Mouse (Mus musculus) limb, embryonic 14.5 days (tissue): ENCODE results near the gene Pip4k2b. TPM values are rescaled to one million over a fixed set of nuclear protein-coding genes. Genes with fewer than 3 reads are reported as not detected.

Experiments used
- ATAC-seq: fragments of 200-750 bp; cut with Nextera tagmentation; 2 replicates; pipeline ENCODE4 v1.8.0; 2017; ENCODE audit warnings: low read depth, moderate number of reproducible peaks, moderate TSS enrichment; ENCODE audit not compliant: low FRiP score
- DNase-seq: peaks from one replicate; pipeline ENCODE4 v3.0.0-alpha.2; 2015; ENCODE audit warnings: low spot score
- H3K27ac ChIP-seq: fragments of 300-500 bp; sonication (generic); replicated peaks from 2 replicates; pipeline ENCODE4 v1.5.1; 2014; ENCODE audit warnings: low read depth, mild to moderate bottlenecking, low read length, moderate library complexity, mixed read lengths
- H3K27me3 ChIP-seq: fragments of 300-500 bp; sonication (generic); 2 replicates; pipeline ENCODE4 v1.6.1; 2014; ENCODE audit warnings: low read length, mixed read lengths; ENCODE audit not compliant: control insufficient read depth, insufficient read depth
- H3K36me3 ChIP-seq: fragments of 300-500 bp; sonication (generic); 2 replicates; pipeline ENCODE4 v1.6.1; 2014; ENCODE audit warnings: mild to moderate bottlenecking, low read length, moderate library complexity, mixed read lengths; ENCODE audit not compliant: control insufficient read depth, insufficient read depth
- H3K4me1 ChIP-seq: fragments of 300-500 bp; sonication (generic); 2 replicates; pipeline ENCODE4 v1.6.1; 2014; ENCODE audit warnings: antibody characterized with exemption, low read length, mixed read lengths; ENCODE audit not compliant: control insufficient read depth, insufficient read depth
- H3K4me2 ChIP-seq: fragments of 300-500 bp; sonication (generic); replicated peaks from 2 replicates; pipeline ENCODE4 v1.6.1; 2014; ENCODE audit warnings: low read depth, mild to moderate bottlenecking, low read length, moderate library complexity; ENCODE audit not compliant: severe bottlenecking
- H3K4me3 ChIP-seq: fragments of 300-500 bp; sonication (generic); replicated peaks from 2 replicates; pipeline ENCODE4 v1.5.1; 2014; ENCODE audit warnings: low read length
- H3K9ac ChIP-seq: fragments of 300-500 bp; sonication (generic); 2 replicates; pipeline ENCODE4 v1.6.1; 2014; ENCODE audit warnings: mild to moderate bottlenecking, low read depth, low read length, moderate library complexity; ENCODE audit not compliant: severe bottlenecking
- H3K9me3 ChIP-seq: fragments of 300-500 bp; sonication (generic); 2 replicates; pipeline ENCODE4 v1.6.1; 2016; ENCODE audit warnings: low read length; ENCODE audit not compliant: control insufficient read depth
- POLR2A ChIP-seq: fragments of 200-500 bp; IDR thresholded peaks from 2 replicates; pipeline ENCODE4 v1.8.0; 2012; ENCODE audit warnings: inconsistent platforms, mild to moderate bottlenecking, moderate library complexity, borderline replicate concordance; ENCODE audit not compliant: insufficient read depth, insufficient read length; ENCODE audit errors: extremely low read depth
- WGBS: fragments of 180-500 bp; shearing (Covaris S2); extraction: QIAGEN DNeasy Blood & Tissue Kit; methylation state at CpG from one replicate; pipeline ENCODE4 v1.1.7; 2014; 5-methylcytosine and 5-hydroxymethylcytosine counted together
- microRNA-seq: library from miRNA; unstranded; fragments of <30 nt; microRNA quantifications from one replicate; pipeline ENCODE4, GENCODE M21; 2016
- polyA plus RNA-seq, 2 experiments: library from polyadenylated mRNA; depleted of rRNA in 1 of 2; stranded (reverse) in 1 of 2; unstranded in 1 of 2; fragments of >200 nt; fragmentation: Nextera tagmentation in 1 of 2; extraction: Ambion mirVana in 1 of 2; gene quantifications; 2 replicates each; pipeline versions ENCODE4 v1.2.1 to v1.2.3; 2012 to 2014

Gene Pip4k2b
- polyA plus RNA-seq, 2 experiments: 2.2 to 34.4 TPM

DNA sequence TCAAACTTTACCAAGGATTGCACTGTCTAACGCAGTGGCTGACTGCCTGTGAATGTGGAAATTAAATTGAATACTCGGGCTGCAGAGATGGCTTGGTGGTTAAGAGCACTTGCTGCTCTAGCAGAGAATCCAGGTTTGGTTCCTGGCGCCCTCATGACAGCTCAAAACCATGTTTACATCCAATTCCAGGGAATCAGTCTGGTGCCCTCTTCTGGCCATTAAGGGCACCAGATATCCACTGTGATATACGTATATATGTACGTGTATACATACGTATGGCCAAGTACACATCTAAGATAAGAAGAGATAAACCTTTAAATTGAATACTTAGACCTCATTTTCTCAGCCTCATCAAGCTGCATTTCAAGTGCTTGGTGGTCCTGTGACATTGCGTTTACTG lies 78.3 kb downstream of the Pip4k2b start:
- ATAC-seq: no peak
- TF ChIP-seq POLR2A: no peak
- Histone ChIP-seq H3K4me3 (no peak overlapping the region), H3K36me3 (peaks cover 58% of the 10 kb centered on the region), H3K27ac (no peak overlapping the region), H3K27me3 (peaks cover 10% of the 10 kb centered on the region), H3K9me3 (no peaks in the 10 kb centered on the region), H3K4me2 (no peak overlapping the region), H3K9ac (no peak overlapping the region), H3K4me1 (peaks cover 16% of the 10 kb centered on the region)
- 95% methylated on average over 7 of the region's 7 CpGs for WGBS
- no peak for DNase-seq

DNA sequence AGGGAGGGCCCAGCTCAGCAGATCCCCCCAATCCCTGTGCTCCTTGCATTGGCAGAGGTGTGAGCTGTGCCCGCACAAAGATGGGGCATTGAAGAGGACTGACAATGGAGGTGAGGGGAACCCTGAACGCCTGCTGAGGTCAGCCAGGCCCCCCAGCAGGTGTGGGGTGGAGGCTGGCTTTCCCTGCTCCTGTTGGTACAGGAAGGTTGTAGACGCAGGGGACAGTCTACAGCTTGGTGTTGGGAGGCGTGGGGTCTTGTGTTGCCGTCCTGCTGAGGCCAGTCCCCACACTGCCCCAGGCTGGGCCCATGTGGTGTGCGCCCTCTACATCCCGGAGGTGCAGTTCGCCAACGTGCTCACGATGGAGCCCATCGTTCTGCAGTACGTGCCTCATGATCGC lies 79.1 kb downstream of the Pip4k2b start:
- WGBS: 88% methylated on average over 13 of the region's 13 CpGs
- Histone ChIP-seq H3K4me2 (no peak overlapping the region), H3K4me1 (peaks cover 22% of the 10 kb centered on the region), H3K36me3 (peaks cover 50% of the 10 kb centered on the region), H3K27ac (no peak overlapping the region), H3K27me3 (peaks cover 17% of the 10 kb centered on the region), H3K9me3 (no peaks in the 10 kb centered on the region), H3K4me3 (no peak overlapping the region), H3K9ac (no peak overlapping the region)
- DNase-seq: no peak
- no peak for TF ChIP-seq POLR2A
- no peak for ATAC-seq

Small RNAs within 50 kb of the gene (microRNA-seq; reads per million reads assigned to microRNA genes)
- gene Mir6927: not detected
- gene Mir8102: not detected

Other genes with a start within 250 kb of the Pip4k2b start
- not detected in 2 replicates for gene 4933428G20Rik, start 244.4 kb downstream of the Pip4k2b start, polyA plus RNA-seq (2012; rRNA removed)
- gene 4933428G20Rik, start 244.4 kb downstream of the Pip4k2b start, polyA plus RNA-seq (2014; fragmentation: Nextera tagmentation; extraction: Ambion mirVana): 0.19 and 0.36 TPM in 2 replicates
- 4.0 and 5.1 TPM in 2 replicates for gene Srcin1, start 168.5 kb downstream of the Pip4k2b start, polyA plus RNA-seq (2012; rRNA removed)
- gene Srcin1, start 168.5 kb downstream of the Pip4k2b start, polyA plus RNA-seq (2014; fragmentation: Nextera tagmentation; extraction: Ambion mirVana): 0.39 and 0.53 TPM in 2 replicates
- gene Epop, start 115.0 kb downstream of the Pip4k2b start, polyA plus RNA-seq (2012; rRNA removed): 6.6 and 9.2 TPM in 2 replicates
- gene Epop, start 115.0 kb downstream of the Pip4k2b start, polyA plus RNA-seq (2014; fragmentation: Nextera tagmentation; extraction: Ambion mirVana): 4.4 and 4.8 TPM in 2 replicates
- gene Mllt6, start 81.3 kb downstream of the Pip4k2b start, polyA plus RNA-seq (2012; rRNA removed): 28.6 and 36.0 TPM in 2 replicates
- 4.9 and 6.1 TPM in 2 replicates for gene Mllt6, start 81.3 kb downstream of the Pip4k2b start, polyA plus RNA-seq (2014; fragmentation: Nextera tagmentation; extraction: Ambion mirVana)
- gene Cisd3, start 58.9 kb downstream of the Pip4k2b start, polyA plus RNA-seq (2012; rRNA removed): 11.7 and 13.3 TPM in 2 replicates
- gene Cisd3, start 58.9 kb downstream of the Pip4k2b start, polyA plus RNA-seq (2014; fragmentation: Nextera tagmentation; extraction: Ambion mirVana): 13.6 and 14.9 TPM in 2 replicates
- gene Pcgf2, start 44.2 kb downstream of the Pip4k2b start, polyA plus RNA-seq (2012; rRNA removed): 130 and 179 TPM in 2 replicates
- gene Pcgf2, start 44.2 kb downstream of the Pip4k2b start, polyA plus RNA-seq (2014; fragmentation: Nextera tagmentation; extraction: Ambion mirVana): 18.1 and 21.5 TPM in 2 replicates
- 368 and 421 TPM in 2 replicates for gene Psmb3, start 41.3 kb downstream of the Pip4k2b start, polyA plus RNA-seq (2012; rRNA removed)
- gene Psmb3, start 41.3 kb downstream of the Pip4k2b start, polyA plus RNA-seq (2014; fragmentation: Nextera tagmentation; extraction: Ambion mirVana): 489 and 508 TPM in 2 replicates
- gene Cwc25, start 21.9 kb upstream of the Pip4k2b start, polyA plus RNA-seq (2012; rRNA removed): 20.6 and 22.0 TPM in 2 replicates
- 11.6 and 11.7 TPM in 2 replicates for gene Cwc25, start 21.9 kb upstream of the Pip4k2b start, polyA plus RNA-seq (2014; fragmentation: Nextera tagmentation; extraction: Ambion mirVana)
- gene 1700001P01Rik, start 31.2 kb upstream of the Pip4k2b start, polyA plus RNA-seq (2012; rRNA removed): 0.34 TPM in 1 of 2 replicates, not detected in the other
- 0.35 TPM in 1 of 2 replicates, not detected in the other for gene 1700001P01Rik, start 31.2 kb upstream of the Pip4k2b start, polyA plus RNA-seq (2014; fragmentation: Nextera tagmentation; extraction: Ambion mirVana)
- gene Rpl23, start 37.7 kb upstream of the Pip4k2b start, polyA plus RNA-seq (2012; rRNA removed): 456 and 903 TPM in 2 replicates
- gene Rpl23, start 37.7 kb upstream of the Pip4k2b start, polyA plus RNA-seq (2014; fragmentation: Nextera tagmentation; extraction: Ambion mirVana): 730 and 764 TPM in 2 replicates
- 105 and 120 TPM in 2 replicates for gene Lasp1, start 54.3 kb upstream of the Pip4k2b start, polyA plus RNA-seq (2012; rRNA removed)
- gene Lasp1, start 54.3 kb upstream of the Pip4k2b start, polyA plus RNA-seq (2014; fragmentation: Nextera tagmentation; extraction: Ambion mirVana): 95.7 and 103 TPM in 2 replicates
- 12.4 and 13.3 TPM in 2 replicates for gene B230217C12Rik, start 96.1 kb upstream of the Pip4k2b start, polyA plus RNA-seq (2012; rRNA removed)
- gene B230217C12Rik, start 96.1 kb upstream of the Pip4k2b start, polyA plus RNA-seq (2014; fragmentation: Nextera tagmentation; extraction: Ambion mirVana): 5.3 and 7.2 TPM in 2 replicates
- 0.58 and 1.0 TPM in 2 replicates for gene Fbxo47, start 139.4 kb upstream of the Pip4k2b start, polyA plus RNA-seq (2012; rRNA removed)
- gene Fbxo47, start 139.4 kb upstream of the Pip4k2b start, polyA plus RNA-seq (2014; fragmentation: Nextera tagmentation; extraction: Ambion mirVana): 0.22 and 0.82 TPM in 2 replicates
- 1.0 and 1.1 TPM in 2 replicates for gene Plxdc1, start 241.7 kb upstream of the Pip4k2b start, polyA plus RNA-seq (2012; rRNA removed)
- gene Plxdc1, start 241.7 kb upstream of the Pip4k2b start, polyA plus RNA-seq (2014; fragmentation: Nextera tagmentation; extraction: Ambion mirVana): 1.1 and 1.7 TPM in 2 replicates